Mouse (Mus musculus) E14TG2a.4 (cell line): ENCODE results near the gene Prdm10.

Source experiments
- H3K27me3 ChIP-seq: 2 replicates; pipeline ENCODE4 v1.6.1; 2014; ENCODE audit warnings: low read length, control low read depth; ENCODE audit not compliant: insufficient read depth
- H3K36me3 ChIP-seq: 2 replicates; pipeline ENCODE4 v1.6.1; 2014; ENCODE audit warnings: low read length, control low read depth; ENCODE audit not compliant: insufficient read depth
- H3K4me1 ChIP-seq: replicated peaks from 2 replicates; pipeline ENCODE4 v1.6.1; 2014; ENCODE audit warnings: low read depth, low read length, control low read depth
- H3K4me3 ChIP-seq: replicated peaks from 2 replicates; pipeline ENCODE4 v1.5.1; 2014; ENCODE audit warnings: mild to moderate bottlenecking, low read length
- H3K9me3 ChIP-seq: 2 replicates; pipeline ENCODE4 v1.6.1; 2014; ENCODE audit warnings: low read length, control low read depth
- CTCF ChIP-seq: conservative IDR thresholded peaks from 2 replicates; pipeline ENCODE4 v1.5.1; 2014; ENCODE audit warnings: low read length
- NANOG ChIP-seq: IDR thresholded peaks from 2 replicates; pipeline ENCODE4 v1.6.1; 2014; ENCODE audit warnings: borderline replicate concordance, low read length, mixed read lengths
- POU5F1 ChIP-seq: IDR thresholded peaks from 2 replicates; pipeline ENCODE4 v1.6.1; 2014; ENCODE audit warnings: low read length, borderline replicate concordance

Gene Prdm10

DNA sequence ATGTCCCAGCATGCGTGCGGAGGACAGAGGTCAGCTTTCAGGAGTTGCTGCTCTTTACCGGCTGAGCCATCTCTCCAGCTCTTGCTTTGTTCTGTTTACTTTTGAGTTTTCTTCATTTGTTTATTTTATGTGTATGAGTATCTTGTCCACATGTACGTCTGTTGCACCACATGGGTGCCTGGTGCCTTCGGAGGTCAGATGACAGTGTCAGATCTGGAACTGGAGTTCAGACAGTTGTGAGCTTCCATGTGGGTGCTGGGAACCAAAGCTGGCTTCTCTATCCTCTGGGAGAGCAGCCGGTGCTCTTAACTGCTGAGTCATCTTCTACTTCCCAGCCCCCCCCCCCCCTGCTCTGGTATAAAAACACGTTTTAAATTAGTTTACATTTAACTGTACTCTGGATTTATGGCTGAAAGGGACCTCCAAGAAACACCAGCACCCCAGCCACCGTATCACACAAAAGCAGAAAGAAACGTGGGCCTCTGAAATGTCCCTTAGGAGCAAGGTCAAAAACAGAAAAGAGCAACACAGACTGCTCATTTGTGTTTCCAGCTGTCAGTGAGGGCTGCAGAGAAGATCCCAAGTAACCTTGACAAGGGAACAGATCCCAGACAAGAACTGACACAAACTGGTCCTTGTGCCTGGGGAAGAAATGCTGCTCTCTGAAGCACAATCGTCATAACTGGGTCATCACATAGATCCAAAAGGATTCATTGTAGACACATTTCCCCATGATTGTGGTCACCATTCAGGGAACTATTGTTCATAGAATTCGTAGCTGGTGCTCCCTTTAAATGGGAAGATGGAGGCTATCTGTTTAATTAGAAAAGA lies 26.3 kb upstream of the Prdm10 start:
- Histone ChIP-seq H3K9me3 (no peaks in the 10 kb centered on the region), H3K36me3 (no peaks in the 10 kb centered on the region), H3K4me1 (peaks cover 39% of the 10 kb centered on the region), H3K27me3 (no peaks in the 10 kb centered on the region), H3K4me3 (peak overlapping the region; percentile 62)
- TF ChIP-seq POU5F1, result no peak
- TF ChIP-seq CTCF, result no peak
- peak; percentile 48; the same call in 1 of the 2 replicates for TF ChIP-seq NANOG

DNA sequence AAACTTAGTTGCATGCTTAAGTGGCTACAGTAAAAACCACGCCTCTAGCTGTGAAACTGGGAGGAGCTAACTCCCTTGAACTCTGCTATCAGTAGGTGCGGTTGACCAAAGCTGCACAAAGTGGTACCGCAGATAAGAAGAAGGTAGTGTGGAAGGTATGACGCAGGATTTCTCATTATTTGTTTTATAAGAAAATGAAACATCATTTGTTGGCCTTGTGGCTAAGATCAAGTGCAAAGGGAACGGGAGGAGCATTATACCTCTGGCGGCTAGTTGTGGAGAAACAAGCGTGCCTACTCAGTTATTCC lies 25.7 kb upstream of the Prdm10 start:
- TF ChIP-seq POU5F1 (no peak), NANOG (no peak), CTCF (no peak)
- no peak overlapping the region for H3K4me3 ChIP-seq

GRCm38 (mm10) chr9:31255953-31256352 lies 24.4 kb upstream of the Prdm10 start:
- peaks cover 46% of the 10 kb centered on the region for H3K4me1 ChIP-seq
- no peak for TF ChIP-seq CTCF
- no peak for TF ChIP-seq NANOG
- no peak for TF ChIP-seq POU5F1
- H3K9me3 ChIP-seq, result no peaks in the 10 kb centered on the region
- no peaks in the 10 kb centered on the region for H3K27me3 ChIP-seq
- H3K36me3 ChIP-seq, result no peaks in the 10 kb centered on the region
- no peak overlapping the region for H3K4me3 ChIP-seq

More for the DNA sequence above, 25.7 kb upstream of the Prdm10 start:
- no peaks in the 10 kb centered on the region for H3K27me3 ChIP-seq
- peaks cover 44% of the 10 kb centered on the region for H3K4me1 ChIP-seq
- H3K36me3 ChIP-seq, result no peaks in the 10 kb centered on the region
- H3K9me3 ChIP-seq, result no peaks in the 10 kb centered on the region

- H3K36me3 ChIP-seq, result no peaks in the 10 kb centered on the region
- peaks cover 34% of the 10 kb centered on the region for H3K4me1 ChIP-seq
- no peaks in the 10 kb centered on the region for H3K27me3 ChIP-seq
- H3K9me3 ChIP-seq, result no peaks in the 10 kb centered on the region
- H3K4me3 ChIP-seq, result no peak overlapping the region
- TF ChIP-seq NANOG (no peak), CTCF (no peak), POU5F1 (no peak)
These were observed 22.1 kb upstream of the Prdm10 start for GRCm38 (mm10) chr9:31258237-31258636.

DNA sequence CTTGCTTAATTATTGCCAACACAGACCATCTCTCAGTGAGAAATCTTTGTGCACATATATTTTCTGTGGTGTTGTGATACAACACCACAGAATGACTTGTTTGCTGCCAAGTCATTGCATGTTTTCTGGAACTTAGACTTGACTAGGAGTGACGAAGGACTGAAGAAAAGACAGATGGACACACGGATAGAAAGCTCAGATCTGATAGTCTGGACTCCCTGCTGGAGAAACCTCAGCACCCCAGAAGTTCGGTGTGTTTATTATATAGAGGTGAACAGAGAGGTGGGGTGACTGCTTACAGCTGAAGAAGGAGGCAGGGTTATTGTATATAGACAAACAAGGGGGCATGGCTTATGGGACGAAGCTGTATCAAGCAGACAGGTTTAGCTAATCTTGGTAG lies 20.1 kb upstream of the Prdm10 start:
- no peaks in the 10 kb centered on the region for H3K9me3 ChIP-seq
- no peaks in the 10 kb centered on the region for H3K36me3 ChIP-seq
- H3K27me3 ChIP-seq, result no peaks in the 10 kb centered on the region
- peaks cover 14% of the 10 kb centered on the region for H3K4me1 ChIP-seq
- TF ChIP-seq CTCF (no peak), NANOG (no peak), POU5F1 (no peak)
- no peak overlapping the region for H3K4me3 ChIP-seq

DNA sequence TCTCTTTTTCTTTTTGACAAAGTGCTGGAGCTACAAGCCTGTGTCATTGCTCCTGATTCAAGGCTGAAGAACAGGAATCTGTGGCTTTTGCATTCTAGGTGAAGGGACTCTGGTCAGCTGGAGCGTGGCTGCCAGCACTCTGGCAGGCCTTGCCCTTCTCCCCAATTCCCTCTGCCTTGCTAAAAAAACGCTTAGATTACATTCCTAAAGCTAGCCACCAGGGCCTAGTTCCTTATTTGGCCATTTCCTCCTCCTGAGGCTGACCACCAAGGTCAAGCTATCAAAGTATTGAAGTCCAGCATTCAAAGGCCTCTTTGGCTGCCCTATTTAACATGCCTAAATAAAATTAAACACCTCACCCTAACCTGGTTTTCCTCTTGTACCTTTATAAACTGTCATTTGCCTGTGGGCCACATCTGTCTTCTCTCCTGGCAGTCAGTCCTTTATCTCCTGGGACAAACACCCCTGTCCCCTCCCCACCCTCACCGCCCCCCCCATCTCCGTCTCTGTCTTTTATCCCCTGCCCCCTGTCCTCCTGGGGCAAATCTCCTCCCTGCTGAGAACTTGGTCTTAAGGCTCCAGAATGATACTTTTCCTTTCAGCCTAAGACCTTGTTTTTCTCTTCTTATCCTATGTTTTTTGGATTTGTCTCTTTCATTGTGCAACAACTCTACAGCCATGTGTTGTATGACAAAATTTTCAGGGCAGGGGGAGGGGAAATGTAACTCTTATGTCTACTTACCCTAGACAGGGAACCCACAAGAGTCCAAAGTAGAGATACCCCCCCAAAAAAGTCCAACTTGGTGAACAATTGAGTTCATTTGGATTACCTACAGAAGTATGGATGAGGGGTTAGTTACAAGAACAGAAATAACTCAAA lies 17.9 kb upstream of the Prdm10 start:
- Histone ChIP-seq H3K4me3 (no peak overlapping the region), H3K36me3 (no peaks in the 10 kb centered on the region), H3K27me3 (no peaks in the 10 kb centered on the region), H3K9me3 (no peaks in the 10 kb centered on the region), H3K4me1 (peaks cover 7% of the 10 kb centered on the region)
- no peak for TF ChIP-seq CTCF
- TF ChIP-seq NANOG, result no peak
- TF ChIP-seq POU5F1, result no peak

GRCm38 (mm10) chr9:31266013-31266659 lies 14.2 kb upstream of the Prdm10 start:
- Histone ChIP-seq H3K9me3 (no peaks in the 10 kb centered on the region), H3K4me1 (peaks cover 4% of the 10 kb centered on the region), H3K27me3 (no peaks in the 10 kb centered on the region), H3K4me3 (no peak overlapping the region), H3K36me3 (no peaks in the 10 kb centered on the region)
- no peak for TF ChIP-seq CTCF
- no peak for TF ChIP-seq NANOG
- TF ChIP-seq POU5F1, result no peak
